Mouse (Mus musculus): ENCODE results near the gene Als2. TPM values are rescaled to one million over a fixed set of nuclear protein-coding genes. Genes with fewer than 3 reads are reported as not detected.

The Als2 gene
- polyA plus RNA-seq (2016; fragmentation: Nextera tagmentation; extraction: Ambion mirVana): 16.3 and 17.4 TPM in 2 replicates

- H3K27me3 ChIP-seq (ENCODE audit: poor library complexity, severe bottlenecking): no peaks in the 10 kb centered on the region
- H3K36me3 ChIP-seq (replicated peaks): no peaks in the 10 kb centered on the region
- WGBS: under 1% methylated on average over 58 of the region's 58 CpGs
- DNase-seq (ENCODE audit: extremely low spot score, low spot score): peak; percentile 99
- peak within 1 kb of the TSS; percentile 90 for H3K27ac ChIP-seq
- no peaks in the 10 kb centered on the region for H3K9me3 ChIP-seq
- peak within 1 kb of the TSS; percentile 87 for H3K4me3 ChIP-seq
- peaks cover 12% of the 10 kb centered on the region for H3K4me1 ChIP-seq
Measured at GRCm38 (mm10) chr1:59236856-59237441, at the start of gene Als2. TSS of gene Als2 (minus strand) at chr1:59237231.

GRCm38 (mm10) chr1:59286316-59286850 is 49.4 kb upstream of the Als2 start:
- no peak for DNase-seq (ENCODE audit: extremely low spot score, low spot score)
- H3K4me1 ChIP-seq: peaks cover 8% of the 10 kb centered on the region; the same call in 1 of the 2 replicates
- no peaks in the 10 kb centered on the region for H3K36me3 ChIP-seq (replicated peaks)
- H3K4me3 ChIP-seq: no peak overlapping the region
- no peak overlapping the region for H3K27ac ChIP-seq
- no peaks in the 10 kb centered on the region for H3K9me3 ChIP-seq
- H3K27me3 ChIP-seq (ENCODE audit: poor library complexity, severe bottlenecking): peaks cover under 1% of the 10 kb centered on the region; the same call in 1 of the 2 replicates
- 77% methylated on average over 13 of the region's 13 CpGs for WGBS

DNA sequence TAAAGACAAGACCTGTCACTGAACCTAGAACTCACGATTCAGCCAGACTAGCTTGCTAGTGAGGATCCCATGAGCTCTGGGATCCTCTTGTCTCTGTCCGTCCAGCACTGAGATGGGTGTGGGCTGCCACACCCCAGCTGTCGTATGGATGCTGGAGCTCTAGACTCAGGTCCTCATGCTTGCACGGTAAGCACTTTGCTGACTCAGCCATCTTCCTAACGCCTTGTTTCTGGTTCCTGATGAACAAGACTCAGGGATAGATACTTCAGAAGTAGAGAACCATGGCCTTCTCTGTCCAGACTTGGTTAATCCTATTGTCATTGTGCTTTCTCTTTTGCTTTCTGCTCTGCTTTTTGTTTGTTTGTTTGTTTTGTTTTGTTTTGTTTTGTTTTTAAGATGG is 48.8 kb upstream of the Als2 start:
- Histone ChIP-seq H3K9me3 (no peaks in the 10 kb centered on the region), H3K4me3 (no peak overlapping the region), H3K36me3 (replicated peaks) (no peaks in the 10 kb centered on the region), H3K4me1 (peaks cover 7% of the 10 kb centered on the region; the same call in 1 of the 2 replicates), H3K27me3 (ENCODE audit: poor library complexity, severe bottlenecking) (peaks cover 5% of the 10 kb centered on the region), H3K27ac (no peak overlapping the region)
- DNase-seq (ENCODE audit: extremely low spot score, low spot score): no peak
- WGBS: 89% methylated on average over 5 of the region's 5 CpGs

DNA sequence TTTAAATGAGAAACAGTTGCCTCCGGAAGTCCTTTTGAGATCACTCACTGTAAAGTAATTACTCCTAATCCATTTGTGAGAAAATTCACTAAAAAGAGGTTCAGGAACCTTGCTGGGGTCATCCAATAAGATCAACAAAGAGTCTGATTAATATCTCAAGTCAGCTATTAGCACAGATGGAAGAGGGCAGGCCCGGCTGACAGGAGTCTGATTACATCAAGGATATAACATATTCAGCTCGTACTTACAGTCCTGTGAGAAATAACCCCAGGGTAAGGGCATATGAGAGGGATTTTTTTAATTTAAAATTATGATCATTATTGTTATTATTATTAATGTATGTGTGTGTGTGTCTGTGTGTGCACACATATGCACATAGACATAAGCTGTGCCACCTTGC is 35.2 kb upstream of the Als2 start:
- no peaks in the 10 kb centered on the region for H3K9me3 ChIP-seq

DNA sequence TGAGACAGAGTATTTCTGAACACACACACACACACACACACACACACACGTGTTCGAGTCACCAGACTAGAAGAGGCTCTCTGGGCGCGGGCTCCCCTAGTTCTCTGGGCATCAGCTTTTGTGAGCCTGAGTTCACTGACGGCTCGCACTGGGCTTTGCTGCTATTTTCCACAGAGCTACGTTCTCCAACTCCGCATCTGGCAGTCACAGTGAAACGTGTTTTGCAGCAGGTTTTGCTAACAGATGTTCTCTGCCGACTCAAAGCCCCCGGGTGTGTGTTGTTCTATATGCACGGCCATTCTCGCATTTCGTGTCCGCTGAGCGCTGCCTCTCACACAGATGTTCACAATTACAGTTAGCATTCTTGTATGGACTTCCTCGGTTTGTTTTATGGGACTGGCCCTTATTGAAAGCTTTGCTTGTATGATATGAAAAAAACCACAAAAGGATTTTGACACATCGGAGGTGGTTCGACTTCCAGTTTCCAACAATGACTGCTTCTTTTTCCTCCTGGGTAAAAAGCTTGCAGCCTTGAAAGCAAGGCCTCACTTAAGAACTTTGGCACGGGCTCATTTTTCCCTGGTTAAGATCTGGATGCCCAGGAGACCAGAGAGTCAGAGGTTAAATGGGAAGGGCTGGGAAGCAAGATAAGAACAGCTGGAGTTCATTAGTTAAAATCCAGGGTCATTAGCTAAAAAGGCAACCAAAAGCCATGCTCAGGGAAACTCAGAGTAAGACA is 33.1 kb upstream of the Als2 start:
- H3K4me3 ChIP-seq: no peak overlapping the region
- H3K27me3 ChIP-seq (ENCODE audit: poor library complexity, severe bottlenecking): no peaks in the 10 kb centered on the region; the same call in 1 of the 2 replicates
- 54% methylated on average over 20 of the region's 20 CpGs for WGBS
- H3K27ac ChIP-seq: peak overlapping the region; percentile 58; the same call in 1 of the 2 replicates
- no peaks in the 10 kb centered on the region for H3K36me3 ChIP-seq (replicated peaks)
- H3K4me1 ChIP-seq: peaks cover 39% of the 10 kb centered on the region
- DNase-seq (ENCODE audit: extremely low spot score, low spot score): peak; percentile 53
- H3K9me3 ChIP-seq: no peaks in the 10 kb centered on the region

More for the DNA sequence above, 35.2 kb upstream of the Als2 start:
- no peaks in the 10 kb centered on the region for H3K36me3 ChIP-seq (replicated peaks)
- DNase-seq (ENCODE audit: extremely low spot score, low spot score): no peak
- peaks cover 11% of the 10 kb centered on the region for H3K27me3 ChIP-seq (ENCODE audit: poor library complexity, severe bottlenecking)
- H3K4me1 ChIP-seq: peaks cover 39% of the 10 kb centered on the region
- WGBS: 60% methylated on average over 3 of the region's 3 CpGs
- H3K4me3 ChIP-seq: no peak overlapping the region
- H3K27ac ChIP-seq: no peak overlapping the region

DNA sequence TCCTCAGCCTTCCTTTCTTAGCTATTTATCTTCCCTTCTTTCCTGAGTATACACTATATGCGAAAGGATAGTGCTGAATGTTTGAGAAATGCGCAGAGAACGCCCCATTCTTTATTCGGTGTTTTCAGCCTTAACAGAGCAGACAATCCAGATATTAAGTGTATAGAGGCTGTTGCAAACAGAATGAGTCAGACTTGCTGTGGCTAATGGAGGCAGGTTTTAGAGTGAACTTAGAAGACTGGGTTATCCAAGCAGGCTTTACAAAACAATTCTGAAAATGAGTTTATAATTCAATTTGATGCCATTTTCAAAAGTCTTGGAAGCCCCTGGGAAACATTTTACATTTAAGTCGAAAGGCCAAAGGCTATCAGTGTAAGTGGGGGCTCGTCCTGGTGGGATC is 32.4 kb upstream of the Als2 start:
- H3K9me3 ChIP-seq: no peaks in the 10 kb centered on the region
- WGBS: 84% methylated on average over 6 of the region's 6 CpGs
- DNase-seq (ENCODE audit: extremely low spot score, low spot score): no peak
- no peak overlapping the region for H3K4me3 ChIP-seq
- peaks cover 39% of the 10 kb centered on the region for H3K4me1 ChIP-seq
- no peaks in the 10 kb centered on the region; the same call in 1 of the 2 replicates for H3K27me3 ChIP-seq (ENCODE audit: poor library complexity, severe bottlenecking)
- H3K27ac ChIP-seq: peak overlapping the region; percentile 58; the same call in 1 of the 2 replicates
- no peaks in the 10 kb centered on the region for H3K36me3 ChIP-seq (replicated peaks)

GRCm38 (mm10) chr1:59268931-59269330 is 31.9 kb upstream of the Als2 start:
- H3K4me1 ChIP-seq: peaks cover 39% of the 10 kb centered on the region
- WGBS: 69% methylated on average over 8 of the region's 8 CpGs
- no peaks in the 10 kb centered on the region for H3K9me3 ChIP-seq
- no peak overlapping the region for H3K4me3 ChIP-seq
- H3K36me3 ChIP-seq (replicated peaks): no peaks in the 10 kb centered on the region
- H3K27ac ChIP-seq: no peak overlapping the region
- no peaks in the 10 kb centered on the region; the same call in 1 of the 2 replicates for H3K27me3 ChIP-seq (ENCODE audit: poor library complexity, severe bottlenecking)
- no peak for DNase-seq (ENCODE audit: extremely low spot score, low spot score)

GRCm38 (mm10) chr1:59257736-59258135 is 20.7 kb upstream of the Als2 start:
- no peaks in the 10 kb centered on the region for H3K36me3 ChIP-seq (replicated peaks)
- peaks cover 35% of the 10 kb centered on the region for H3K4me1 ChIP-seq
- peaks cover 20% of the 10 kb centered on the region; the same call in 1 of the 2 replicates for H3K27me3 ChIP-seq (ENCODE audit: poor library complexity, severe bottlenecking)
- DNase-seq (ENCODE audit: extremely low spot score, low spot score): no peak
- H3K9me3 ChIP-seq: no peaks in the 10 kb centered on the region
- H3K4me3 ChIP-seq: no peak overlapping the region
- H3K27ac ChIP-seq: no peak overlapping the region
- 26% methylated on average over 3 of the region's 3 CpGs for WGBS

GRCm38 (mm10) chr1:59256751-59257231 is 19.8 kb upstream of the Als2 start, which contains the start of gene Cdk15:
TSS of gene Cdk15 (plus strand) at chr1:59256906.
- no peaks in the 10 kb centered on the region for H3K9me3 ChIP-seq
- WGBS: 23% methylated on average over 13 of the region's 13 CpGs
- no peaks in the 10 kb centered on the region for H3K36me3 ChIP-seq (replicated peaks)
- peaks cover 20% of the 10 kb centered on the region; the same call in 1 of the 2 replicates for H3K27me3 ChIP-seq (ENCODE audit: poor library complexity, severe bottlenecking)
- H3K4me3 ChIP-seq: 0 out of 2 replicates have a peak within 1 kb of the TSS, but pooled peaks have one; percentile 13
- peaks cover 39% of the 10 kb centered on the region for H3K4me1 ChIP-seq
- H3K27ac ChIP-seq: peak within 1 kb of the TSS; percentile 8; the same call in 1 of the 2 replicates
- DNase-seq (ENCODE audit: extremely low spot score, low spot score): peak; percentile 27

DNA sequence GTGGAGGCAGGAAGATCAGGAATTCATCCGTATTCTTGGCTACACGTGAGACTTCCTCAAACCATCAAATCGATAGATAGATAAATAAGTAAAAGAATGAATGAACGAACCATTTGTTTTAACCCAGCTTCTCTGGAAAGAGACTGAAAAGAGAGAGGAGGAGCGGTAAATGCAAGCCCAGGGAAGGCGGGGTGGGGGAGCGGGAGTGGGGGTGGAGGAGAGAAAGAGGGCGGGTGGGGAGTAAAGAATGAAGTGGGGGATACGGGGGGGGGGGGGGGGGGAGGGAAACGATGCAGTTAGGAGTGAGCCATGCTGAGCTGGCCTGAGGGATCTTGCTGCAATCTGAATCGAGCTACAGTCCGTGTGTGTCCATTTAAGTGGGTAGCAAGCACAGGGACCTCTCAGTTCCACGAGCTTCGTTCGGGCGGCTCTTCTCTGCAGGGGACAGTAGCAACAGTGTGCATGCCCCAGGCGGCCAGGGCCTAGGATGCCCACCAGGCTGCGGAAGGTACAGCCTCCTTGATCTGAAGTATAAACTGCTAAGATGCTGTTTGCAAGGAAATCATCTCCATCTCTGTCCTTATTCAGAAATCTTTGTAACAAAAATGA is 16.4 kb upstream of the Als2 start:
- under 1% methylated on average over 14 of the region's 18 CpGs for WGBS
- peak; percentile 34 for DNase-seq (ENCODE audit: extremely low spot score, low spot score)
- H3K27ac ChIP-seq: peak overlapping the region; percentile 70
- peak overlapping the region; percentile 44 for H3K4me3 ChIP-seq
- peaks cover 39% of the 10 kb centered on the region for H3K4me1 ChIP-seq
- H3K9me3 ChIP-seq: no peaks in the 10 kb centered on the region
- peaks cover 20% of the 10 kb centered on the region; the same call in 1 of the 2 replicates for H3K27me3 ChIP-seq (ENCODE audit: poor library complexity, severe bottlenecking)
- H3K36me3 ChIP-seq (replicated peaks): no peaks in the 10 kb centered on the region

DNA sequence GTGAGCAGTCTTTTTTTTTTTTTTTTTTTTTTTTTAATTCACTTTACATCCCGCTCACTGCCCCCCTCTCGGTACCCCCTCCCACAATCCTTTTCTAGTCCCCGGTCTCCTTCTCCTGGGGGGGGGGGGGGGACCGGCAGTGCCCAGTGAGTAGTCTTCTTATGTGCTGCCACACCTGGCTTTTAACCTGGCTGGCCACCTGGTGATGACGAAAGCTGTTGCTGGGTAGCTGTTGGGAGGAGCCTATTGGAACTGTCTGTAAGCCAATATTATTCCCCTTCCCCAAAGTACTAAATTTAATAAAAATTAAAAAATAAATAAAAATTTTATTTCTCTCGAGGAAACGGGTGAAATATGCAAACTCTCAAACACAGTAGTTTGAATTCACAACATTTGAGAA is 15.7 kb upstream of the Als2 start:
- no peak for DNase-seq (ENCODE audit: extremely low spot score, low spot score)
- peak overlapping the region; percentile 44 for H3K4me3 ChIP-seq
- no peaks in the 10 kb centered on the region for H3K36me3 ChIP-seq (replicated peaks)
- no peaks in the 10 kb centered on the region for H3K9me3 ChIP-seq
- H3K4me1 ChIP-seq: peaks cover 35% of the 10 kb centered on the region
- 5% methylated on average over 5 of the region's 7 CpGs for WGBS
- H3K27ac ChIP-seq: no peak overlapping the region
- H3K27me3 ChIP-seq (ENCODE audit: poor library complexity, severe bottlenecking): peaks cover 20% of the 10 kb centered on the region; the same call in 1 of the 2 replicates

DNA sequence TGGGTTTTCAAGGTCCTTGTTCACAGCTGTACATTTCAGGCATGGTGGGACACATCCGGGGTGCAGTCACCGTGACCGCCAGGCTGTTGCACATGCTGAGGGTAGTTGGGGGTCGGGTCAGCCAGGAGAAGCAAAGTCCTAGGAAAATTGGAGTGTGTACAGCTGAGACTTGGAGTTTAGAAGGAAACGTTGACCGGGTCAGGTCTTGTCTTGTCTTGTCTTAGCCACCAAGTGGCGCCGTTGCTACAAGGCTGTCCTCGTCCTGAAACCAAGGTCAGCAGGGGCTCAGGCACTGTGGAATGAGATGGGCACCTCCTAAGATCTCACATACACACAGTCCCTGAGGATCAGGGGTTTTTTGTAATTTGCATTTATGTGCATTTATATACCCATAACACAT is 10.6 kb upstream of the Als2 start:
- DNase-seq (ENCODE audit: extremely low spot score, low spot score): peak; percentile 73
- Histone ChIP-seq H3K4me1 (peaks cover 9% of the 10 kb centered on the region), H3K27me3 (ENCODE audit: poor library complexity, severe bottlenecking) (no peaks in the 10 kb centered on the region), H3K36me3 (replicated peaks) (no peaks in the 10 kb centered on the region), H3K9me3 (no peaks in the 10 kb centered on the region; the same call in 1 of the 2 replicates), H3K4me3 (no peak overlapping the region), H3K27ac (no peak overlapping the region)
- WGBS: 6% methylated on average over 9 of the region's 9 CpGs
